Mouse (Mus musculus): ENCODE measurements around the gene St7.

GRCm38 (mm10) chr6:17931835-17932234 is 239.1 kb downstream of the St7 start:
- TF ChIP-seq USF1 (IDR thresholded peaks at IDR 0.05; ENCODE audit: low read depth) (no peak), E2F4 (IDR thresholded peaks at IDR 0.05; ENCODE audit: insufficient read depth) (no peak), REST (IDR thresholded peaks at IDR 0.05; ENCODE audit: insufficient read depth, insufficient read length) (no peak), POLR2A (IDR thresholded peaks at IDR 0.05; ENCODE audit: insufficient read length, low read depth) (no peak), MYOD1 (IDR thresholded peaks at IDR 0.05; ENCODE audit: control insufficient read depth in 1 of 3, insufficient read length in 2 of 3, low read depth in 2 of 3) (no peak), MYOG (IDR thresholded peaks at IDR 0.05; ENCODE audit: control insufficient read depth in 1 of 3, insufficient read depth in 1 of 3, insufficient read length in 2 of 3, low read depth in 2 of 3) (no peak), SRF (IDR thresholded peaks at IDR 0.05; ENCODE audit: control insufficient read depth, insufficient read length, low read depth) (no peak), TCF12 (IDR thresholded peaks at IDR 0.05; ENCODE audit: insufficient read depth, poor library complexity, severe bottlenecking) (no peak), MAX (IDR thresholded peaks at IDR 0.05; ENCODE audit: low read depth) (no peak), POLR2AphosphoS2 (IDR thresholded peaks at IDR 0.05; ENCODE audit: insufficient read length, low read depth) (no peak), TCF3 (IDR thresholded peaks at IDR 0.05; ENCODE audit: insufficient read length, low read depth) (no peak)
